Mouse (Mus musculus) cerebellum, adult 2 months (tissue): ENCODE measurements around the gene Gcsh. TPM values are rescaled to one million over a fixed set of nuclear protein-coding genes. Genes with fewer than 3 reads are reported as not detected.

Experiments
- DNase-seq, 2 experiments: peaks; one replicate each; pipeline ENCODE4 v3.0.0; 2021
- H3K27ac ChIP-seq: fragments of 200-500 bp; 2 replicates; pipeline ENCODE4 v1.5.1; 2012; ENCODE audit warnings: low read length, control low read depth, inconsistent platforms; ENCODE audit not compliant: insufficient read depth
- H3K27me3 ChIP-seq: fragments of 200-500 bp; 2 replicates; pipeline ENCODE4 v1.6.1; 2012; ENCODE audit warnings: inconsistent platforms, mild to moderate bottlenecking, low read length, moderate library complexity; ENCODE audit not compliant: control insufficient read depth, insufficient read depth
- H3K4me1 ChIP-seq: fragments of 200-500 bp; 2 replicates; pipeline ENCODE4 v1.6.1; 2011; ENCODE audit warnings: low read length; ENCODE audit not compliant: control insufficient read depth, insufficient read depth
- H3K4me3 ChIP-seq: fragments of 200-500 bp; replicated peaks from 2 replicates; pipeline ENCODE3; 2011; ENCODE audit warnings: mild to moderate bottlenecking, low read depth, low read length, control low read depth; ENCODE audit not compliant: insufficient read depth
- CTCF ChIP-seq: fragments of 200-500 bp; IDR thresholded peaks from 2 replicates; pipeline ENCODE4 v1.5.1; 2011; ENCODE audit warnings: low read depth, mild to moderate bottlenecking, control low read depth, low read length, moderate library complexity, borderline replicate concordance; ENCODE audit not compliant: insufficient read depth
- POLR2A ChIP-seq: fragments of 200-500 bp; IDR thresholded peaks from 2 replicates; pipeline ENCODE4 v1.6.1; 2011; ENCODE audit warnings: low read length, control low read depth, borderline replicate concordance; ENCODE audit not compliant: insufficient read depth
- WGBS: fragments of 180-500 bp; shearing (Covaris S2); methylation state at CpG from one replicate; pipeline ENCODE4 v1.1.7; 2018; 5-methylcytosine and 5-hydroxymethylcytosine counted together
- polyA plus RNA-seq: library from polyadenylated mRNA; depleted of rRNA; stranded (reverse); fragments of >200 nt; gene quantifications from 2 replicates; pipeline ENCODE4 v1.2.3, GENCODE M21; 2012; rRNA removed

Gene Gcsh
- polyA plus RNA-seq, 1 experiment: 98.0 TPM

- no peak for DNase-seq
- no peak for TF ChIP-seq CTCF
- no peak for TF ChIP-seq POLR2A
- H3K4me1 ChIP-seq: peaks cover 10% of the 10 kb centered on the region
- H3K27ac ChIP-seq: 0 out of 2 replicates have a peak overlapping the region, but pooled peaks have one; percentile 18
- 8% methylated on average over 4 of the region's 4 CpGs for WGBS
- H3K27me3 ChIP-seq: no peaks in the 10 kb centered on the region
- H3K4me3 ChIP-seq: peak overlapping the region; percentile 75
Measured at GRCm38 (mm10) chr8:116944385-116944696, 49.0 kb downstream of the Gcsh start.

- WGBS: under 1% methylated on average over 62 of the region's 62 CpGs
- Histone ChIP-seq H3K4me1 (peaks cover 10% of the 10 kb centered on the region), H3K27ac (peak overlapping the region; percentile 26; the same call in 1 of the 2 replicates), H3K27me3 (no peaks in the 10 kb centered on the region), H3K4me3 (peak overlapping the region; percentile 75)
- DNase-seq: peak; percentile 58 to 64
- TF ChIP-seq CTCF (no peak), POLR2A (0 out of 2 replicates have a peak, but pooled peaks have one; percentile 18)
Measured at GRCm38 (mm10) chr8:116943555-116944384, 49.6 kb downstream of the Gcsh start.

GRCm38 (mm10) chr8:116943161-116943554 is 50.2 kb downstream of the Gcsh start, which contains the start of gene Atmin:
Gene Atmin, plus strand, starts transcription at chr8:116943393.
- 0% methylated on average over 46 of the region's 46 CpGs for WGBS
- peak; percentile 84 to 90 for DNase-seq
- peak within 1 kb of the TSS; percentile 26; the same call in 1 of the 2 replicates for H3K27ac ChIP-seq
- H3K27me3 ChIP-seq: no peaks in the 10 kb centered on the region
- peaks cover 10% of the 10 kb centered on the region for H3K4me1 ChIP-seq
- TF ChIP-seq POLR2A (peak; percentile 47; the same call in 1 of the 2 replicates), CTCF (peak; percentile 63; the same call in 1 of the 2 replicates)
- peak within 1 kb of the TSS; percentile 75 for H3K4me3 ChIP-seq

DNA sequence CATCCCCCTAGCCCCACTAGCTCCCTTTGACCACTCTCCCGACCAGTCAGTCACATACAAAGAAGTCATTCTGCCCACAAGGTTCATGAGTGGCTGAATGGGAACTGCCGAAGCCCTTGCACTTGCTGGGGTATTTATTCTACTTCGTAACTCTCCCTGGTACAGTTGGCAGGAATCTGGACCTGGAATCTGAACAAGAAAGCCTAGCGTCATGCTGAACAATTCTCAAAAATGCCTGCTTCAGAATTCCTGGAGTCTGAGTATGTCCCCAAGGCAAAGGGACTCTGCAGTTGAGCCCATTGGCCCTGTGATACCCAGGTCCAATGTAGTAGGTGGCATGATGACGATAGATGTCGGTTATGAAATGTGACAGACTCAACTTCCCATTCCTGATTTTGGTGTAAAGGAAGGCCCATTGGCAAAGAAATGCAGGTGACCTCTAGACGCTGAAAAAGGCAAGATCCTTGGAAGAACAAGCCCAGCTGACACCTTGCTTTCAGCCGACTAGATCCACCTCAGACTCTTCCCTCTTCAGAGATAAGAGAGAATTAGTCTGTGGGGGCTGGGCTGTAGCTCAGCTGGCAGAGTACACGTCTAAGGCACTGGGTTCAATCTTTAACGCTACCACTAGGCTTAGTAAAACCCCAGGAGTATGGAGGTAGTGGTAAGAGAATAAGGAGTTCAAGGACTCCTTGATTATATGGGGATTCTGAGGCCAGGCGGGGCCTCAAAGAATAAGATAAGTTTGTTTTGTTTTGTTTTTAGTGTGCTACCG is 50.9 kb downstream of the Gcsh start:
- Histone ChIP-seq H3K4me3 (no peak overlapping the region), H3K27me3 (no peaks in the 10 kb centered on the region), H3K4me1 (peaks cover 10% of the 10 kb centered on the region), H3K27ac (no peak overlapping the region)
- TF ChIP-seq CTCF: no peak
- TF ChIP-seq POLR2A: no peak
- WGBS: 74% methylated on average over 12 of the region's 12 CpGs
- no peak for DNase-seq

GRCm38 (mm10) chr8:116935506-116935905 is 57.8 kb downstream of the Gcsh start:
- 34% methylated on average over 6 of the region's 6 CpGs for WGBS

GRCm38 (mm10) chr8:116934976-116935375 is 58.4 kb downstream of the Gcsh start:
- WGBS: over 99% methylated on average over 4 of the region's 4 CpGs
- DNase-seq: no peak
- Histone ChIP-seq H3K27ac (no peak overlapping the region), H3K4me1 (no peaks in the 10 kb centered on the region), H3K4me3 (no peak overlapping the region), H3K27me3 (no peaks in the 10 kb centered on the region)
- TF ChIP-seq CTCF (no peak), POLR2A (no peak)

More at GRCm38 (mm10) chr8:116935506-116935905, 57.8 kb downstream of the Gcsh start:
- no peak for DNase-seq
- no peak for TF ChIP-seq POLR2A
- no peak for TF ChIP-seq CTCF
- Histone ChIP-seq H3K4me1 (no peaks in the 10 kb centered on the region), H3K27ac (no peak overlapping the region), H3K27me3 (no peaks in the 10 kb centered on the region), H3K4me3 (no peak overlapping the region)

Other genes with a start within 250 kb of the Gcsh start
- 23.1 and 28.2 TPM in 2 replicates for gene Cmc2, start 72.1 kb downstream of the Gcsh start, polyA plus RNA-seq
- 2.5 TPM in 2 replicates for gene Cenpn, start 71.8 kb downstream of the Gcsh start, polyA plus RNA-seq
- 38.9 and 39.8 TPM in 2 replicates for gene Atmin, start 50.1 kb downstream of the Gcsh start, polyA plus RNA-seq
- 2.5 and 2.8 TPM in 2 replicates for gene 1700030J22Rik, start 14.6 kb downstream of the Gcsh start, polyA plus RNA-seq
- gene Pkd1l2, start 88.9 kb upstream of the Gcsh start, polyA plus RNA-seq: 0.02 and 0.06 TPM in 2 replicates
- gene Bco1, start 102.3 kb upstream of the Gcsh start, polyA plus RNA-seq: 0.07 and 0.08 TPM in 2 replicates
- 7.7 and 8.1 TPM in 2 replicates for gene Gan, start 164.6 kb upstream of the Gcsh start, polyA plus RNA-seq